Mouse (Mus musculus) CD4-positive, CD25-positive, alpha-beta regulatory T cell, adult 2 months (primary cell): Measurements from ENCODE around the gene Olfr727.

ENCODE experiments used
- DNase-seq: peaks from one replicate; pipeline ENCODE4 v3.0.0-alpha.2; 2012; ENCODE audit warnings: low read depth, low spot score

Gene Olfr727

GRCm38 (mm10) chr14:50122886-50123285 is at the start of gene Olfr727:
Gene Olfr727, plus strand, starts transcription at chr14:50123186.
- DNase-seq: no peak

- DNase-seq: no peak
Observed at GRCm38 (mm10) chr14:50090853-50091252, 32.1 kb upstream of the Olfr727 start, which contains the start of gene Olfr726. Gene Olfr726, minus strand, starts transcription at chr14:50090953.

GRCm38 (mm10) chr14:50142580-50142979 is 19.6 kb downstream of the Olfr727 start, which contains the start of gene Olfr728:
Gene Olfr728, minus strand, starts transcription at chr14:50142680.
- DNase-seq: no peak

- no peak for DNase-seq
Observed at GRCm38 (mm10) chr14:50152810-50153209, 29.8 kb downstream of the Olfr727 start, which contains the start of gene Olfr729. Gene Olfr729, minus strand, starts transcription at chr14:50152910.
